Mouse (Mus musculus) ES-E14 (cell line): Measurements from ENCODE around the gene Wdr31.

Experiments
- CHD2 ChIP-seq: IDR thresholded peaks from 2 replicates; pipeline ENCODE4 v1.6.1; 2014; ENCODE audit warnings: mild to moderate bottlenecking, low read depth, low read length, inconsistent platforms
- HCFC1 ChIP-seq: IDR thresholded peaks from 2 replicates; pipeline ENCODE4 v1.6.1; 2012; ENCODE audit warnings: low read length, inconsistent platforms, borderline replicate concordance; ENCODE audit not compliant: insufficient read depth
- ZNF384 ChIP-seq: IDR thresholded peaks from 2 replicates; pipeline ENCODE4 v1.6.1; 2012; ENCODE audit warnings: low read depth, low read length, inconsistent platforms

DNA sequence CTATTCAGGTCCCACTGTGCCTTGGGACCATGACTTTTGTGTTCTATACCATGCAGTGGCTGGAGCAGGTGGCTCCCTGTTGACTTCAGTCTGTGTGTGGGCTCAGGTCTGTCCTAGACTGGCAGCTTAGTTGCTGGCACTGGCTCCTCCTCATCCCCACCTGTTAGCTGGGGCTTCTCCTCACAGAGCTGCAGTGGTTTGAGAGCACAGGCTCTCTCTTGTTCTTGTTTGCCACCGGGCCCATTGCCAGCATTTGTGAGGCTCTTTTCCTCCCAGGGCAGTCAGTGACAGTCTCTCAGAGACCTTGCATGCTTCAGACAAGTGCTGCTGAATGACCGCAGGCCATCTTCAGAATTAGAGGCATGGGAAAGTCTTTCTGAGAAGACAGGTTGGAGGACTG, 22.0 kb upstream of the Wdr31 start:
- TF ChIP-seq CHD2 (no peak), HCFC1 (no peak), ZNF384 (no peak)
